Mouse (Mus musculus): ENCODE data around the gene Tex2.
A peak's percentile ranks its signal among the peaks of the same experiment; 100 is the strongest.
"Not testable (repeated sequence)": the region's sequence is repeated elsewhere in the genome, so short reads cannot be mapped to it uniquely, and the experiment has no call there.

Tex2 gene

DNA sequence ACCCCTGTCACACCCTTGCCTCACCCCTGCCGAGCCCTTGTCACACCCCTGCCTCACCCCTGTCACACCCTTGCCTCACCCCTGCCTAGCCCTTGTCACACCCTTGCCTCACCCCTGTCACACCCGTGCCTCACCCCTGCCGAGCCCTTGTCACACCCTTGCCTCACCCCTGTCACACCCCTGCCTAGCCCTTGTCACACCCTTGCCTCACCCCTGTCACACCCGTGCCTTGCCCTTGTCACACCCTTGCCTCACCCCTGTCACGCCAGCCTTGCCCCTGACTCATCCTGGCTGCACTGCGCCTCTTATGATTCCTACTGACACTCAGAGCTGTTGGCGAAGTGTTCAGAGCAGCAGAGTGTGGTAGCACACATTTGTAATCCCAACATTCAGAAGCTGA, 105.6 kb downstream of the Tex2 start:
- DNase-seq (ENCODE audit: low spot score in 2 of 2), result no peak

DNA sequence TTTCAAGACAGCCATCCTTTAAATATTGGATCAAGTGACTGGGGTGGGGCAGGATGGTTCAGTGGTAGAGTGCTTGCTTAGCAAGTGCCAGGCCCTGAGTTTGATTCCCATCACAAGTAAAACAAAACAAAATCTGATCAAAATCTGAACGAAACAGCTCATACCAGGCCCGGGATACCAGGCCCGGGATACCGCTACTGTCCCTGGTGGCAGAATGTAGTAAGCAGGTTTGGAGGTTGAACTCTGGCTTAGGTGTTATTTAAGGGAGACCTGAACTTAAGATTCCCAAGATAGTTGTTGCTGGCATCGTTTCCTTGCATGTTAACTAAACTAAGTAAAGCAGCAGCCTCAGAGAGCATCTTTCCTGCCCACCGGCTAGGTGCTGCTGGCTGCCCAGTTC, 107.0 kb downstream of the Tex2 start:
- DNase-seq (ENCODE audit: low spot score in 2 of 2), result no peak

DNA sequence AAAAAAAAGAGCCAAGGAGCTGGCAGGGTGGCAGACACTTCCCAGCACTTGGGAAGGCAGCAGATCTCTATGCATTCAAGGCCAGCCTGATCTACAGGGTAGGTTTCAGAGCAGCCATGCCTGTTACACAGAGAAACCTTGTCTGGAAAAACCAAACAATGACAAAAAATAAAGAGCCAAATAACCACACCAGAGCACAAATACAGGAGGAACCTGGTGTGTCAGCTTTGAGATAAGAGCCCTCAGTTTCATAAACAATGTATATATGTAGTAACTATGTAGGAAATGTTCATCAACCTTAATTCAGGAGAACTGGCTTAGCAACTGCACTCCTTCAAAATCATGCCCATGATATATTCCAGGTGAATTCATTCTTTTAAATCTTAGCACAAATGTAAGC, 109.1 kb downstream of the Tex2 start:
- DNase-seq (ENCODE audit: low spot score in 2 of 2), result no peak

DNA sequence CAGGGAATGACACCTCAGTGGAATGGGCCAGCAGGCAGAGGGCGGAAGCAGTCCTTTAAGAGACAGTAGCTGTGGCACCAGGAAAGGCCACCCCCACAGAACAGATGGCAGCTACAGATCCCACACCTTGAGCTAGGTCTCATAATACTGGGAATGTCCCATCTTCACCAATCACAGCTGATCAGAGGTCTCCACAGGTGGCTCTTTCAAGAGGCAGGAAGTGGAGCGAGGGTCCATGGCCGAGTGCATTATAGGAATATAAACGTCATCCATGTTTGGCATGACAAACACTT, 109.9 kb downstream of the Tex2 start:
- DNase-seq (ENCODE audit: low spot score in 2 of 2), result no peak

DNA sequence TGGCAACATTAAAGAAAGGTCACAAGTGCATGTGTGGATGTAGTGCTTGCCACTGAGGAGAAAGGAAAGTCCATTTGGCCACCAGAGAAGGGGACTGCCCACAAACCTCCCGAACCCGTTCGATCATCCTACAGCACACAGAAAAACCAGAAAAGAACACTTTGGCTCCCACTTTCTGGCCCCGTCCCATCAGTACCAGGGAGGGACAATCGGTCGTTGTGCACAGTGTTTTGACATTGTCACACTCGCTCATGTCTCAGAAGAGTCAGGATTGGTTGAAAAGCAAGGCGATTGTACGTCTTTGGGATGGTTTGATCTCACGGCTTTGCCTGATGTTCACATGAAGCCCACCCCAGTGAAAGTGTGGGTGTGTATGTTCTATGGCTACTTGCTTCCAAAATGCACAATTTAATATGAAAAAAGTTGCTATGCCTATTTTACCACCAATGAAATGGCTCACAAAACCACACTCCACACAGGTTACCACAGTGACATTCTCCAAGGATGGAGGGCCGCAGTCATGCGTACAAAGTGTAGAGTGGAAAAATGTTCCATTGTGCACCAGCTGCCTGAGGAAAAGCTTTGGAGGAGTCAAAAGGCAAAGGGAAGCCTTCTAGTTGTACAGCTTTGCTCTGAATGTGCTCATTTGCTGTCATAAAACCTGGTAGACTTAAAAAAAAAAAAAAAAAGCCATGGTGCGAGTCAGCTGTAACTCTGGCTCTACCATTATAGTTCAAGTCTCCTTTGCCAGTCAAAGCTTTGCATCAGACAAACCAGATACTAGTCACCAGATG, 110.4 kb downstream of the Tex2 start:
- DNase-seq (ENCODE audit: low spot score in 2 of 2), result no peak

DNA sequence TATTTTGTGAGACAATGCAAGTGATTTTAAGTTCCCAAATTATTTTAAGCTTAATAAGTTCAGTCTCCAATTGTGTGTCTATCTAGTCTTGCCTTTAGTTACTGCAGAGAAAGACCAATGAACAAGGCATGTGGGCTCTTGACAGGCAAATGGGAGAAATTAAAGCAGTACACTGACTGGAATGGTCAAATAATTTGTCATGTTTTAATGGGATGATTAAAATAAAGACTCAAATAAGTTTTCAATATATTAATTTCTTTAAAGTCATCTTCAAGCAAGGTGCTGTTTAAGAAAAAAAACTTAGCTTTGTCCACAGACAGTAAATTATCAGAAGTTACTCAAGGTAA, 111.1 kb downstream of the Tex2 start:
- no peak for DNase-seq (ENCODE audit: low spot score in 2 of 2)

DNA sequence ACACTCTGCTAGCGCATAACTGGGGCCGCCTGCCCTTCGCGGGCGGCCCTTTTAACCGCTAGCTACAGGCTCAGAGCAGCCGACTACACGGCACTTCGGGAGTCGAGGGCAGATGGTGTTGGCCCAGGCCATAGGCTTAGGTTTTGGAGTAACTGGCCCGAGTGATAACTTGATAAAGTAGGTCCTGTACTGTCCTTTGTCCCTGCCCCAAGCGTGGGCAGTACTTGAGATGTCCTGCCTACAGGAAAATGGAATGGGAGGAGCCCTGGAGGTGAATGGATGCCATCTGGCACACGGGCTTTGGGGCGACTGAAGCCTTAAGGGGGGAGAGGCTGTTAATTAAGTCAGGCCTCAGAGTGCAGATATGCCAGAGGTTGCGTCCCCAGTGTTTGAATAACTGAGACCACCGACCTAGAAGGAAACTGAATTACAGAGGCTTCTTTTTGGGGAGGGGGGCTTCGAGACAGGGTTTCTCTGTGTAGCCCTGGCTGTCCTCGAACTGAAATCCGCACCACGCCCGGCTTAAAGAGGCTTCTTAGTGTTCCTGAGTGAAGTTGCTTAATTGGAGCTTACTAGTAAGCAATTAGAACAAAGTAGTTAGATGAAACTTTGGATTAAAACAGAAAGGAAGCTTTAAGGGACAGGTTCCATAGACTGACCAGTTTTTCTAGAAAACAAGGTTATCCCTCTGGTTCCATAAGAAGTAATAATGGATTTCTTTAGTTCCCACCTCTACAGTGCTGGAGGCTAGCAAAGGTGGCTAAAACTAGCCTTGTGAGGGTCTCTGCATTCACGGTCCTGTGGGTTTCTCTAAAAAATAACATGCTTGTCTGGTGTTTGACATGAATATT, 111.7 kb downstream of the Tex2 start:
- DNase-seq (ENCODE audit: low spot score in 2 of 2), result peak; percentile 35 to 47

DNA sequence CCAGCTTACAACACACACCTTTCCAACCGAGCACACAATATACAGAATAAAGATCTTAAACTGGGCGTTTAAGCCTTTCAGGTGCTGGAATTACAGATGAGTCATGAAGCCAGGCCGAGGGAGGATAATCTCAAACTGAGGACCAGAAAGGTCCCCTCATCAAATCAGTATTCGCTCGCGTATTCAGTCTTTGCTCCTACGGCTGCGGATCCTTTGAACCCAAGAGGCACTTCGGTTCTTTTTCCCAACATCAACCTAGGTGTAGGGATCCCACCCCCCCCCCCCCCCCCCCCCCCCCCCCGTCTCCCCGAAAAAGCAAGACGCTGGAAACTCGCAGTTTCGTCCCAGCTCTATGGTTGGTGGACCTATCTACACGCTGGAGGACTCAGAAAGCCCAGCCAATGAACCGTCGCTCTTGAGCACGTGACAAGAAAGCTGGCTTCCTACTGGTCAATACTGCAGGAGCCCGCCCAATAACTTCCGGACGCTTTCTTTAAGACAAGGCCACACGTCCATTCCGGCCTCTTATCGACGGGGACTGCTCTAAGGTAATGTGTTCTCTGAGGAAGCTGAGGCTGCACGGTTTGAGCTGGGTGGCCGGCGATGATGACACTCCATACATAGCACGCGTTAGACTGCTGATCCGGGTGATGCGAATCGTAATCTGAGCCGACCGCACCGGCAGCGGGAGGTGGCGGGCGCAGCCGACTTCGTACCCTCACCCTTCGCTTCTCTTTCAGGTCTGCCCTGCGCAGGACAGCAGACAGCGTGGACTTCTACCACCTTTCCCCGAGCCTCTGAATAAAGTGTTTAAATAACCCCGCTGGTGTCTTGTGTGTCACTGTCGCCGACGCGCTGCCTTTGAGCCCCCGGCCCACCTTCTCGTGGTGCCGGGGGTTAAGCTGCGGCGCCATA, 112.6 kb downstream of the Tex2 start:
- DNase-seq (ENCODE audit: low spot score in 2 of 2), result peak; percentile 94 to 97

DNA sequence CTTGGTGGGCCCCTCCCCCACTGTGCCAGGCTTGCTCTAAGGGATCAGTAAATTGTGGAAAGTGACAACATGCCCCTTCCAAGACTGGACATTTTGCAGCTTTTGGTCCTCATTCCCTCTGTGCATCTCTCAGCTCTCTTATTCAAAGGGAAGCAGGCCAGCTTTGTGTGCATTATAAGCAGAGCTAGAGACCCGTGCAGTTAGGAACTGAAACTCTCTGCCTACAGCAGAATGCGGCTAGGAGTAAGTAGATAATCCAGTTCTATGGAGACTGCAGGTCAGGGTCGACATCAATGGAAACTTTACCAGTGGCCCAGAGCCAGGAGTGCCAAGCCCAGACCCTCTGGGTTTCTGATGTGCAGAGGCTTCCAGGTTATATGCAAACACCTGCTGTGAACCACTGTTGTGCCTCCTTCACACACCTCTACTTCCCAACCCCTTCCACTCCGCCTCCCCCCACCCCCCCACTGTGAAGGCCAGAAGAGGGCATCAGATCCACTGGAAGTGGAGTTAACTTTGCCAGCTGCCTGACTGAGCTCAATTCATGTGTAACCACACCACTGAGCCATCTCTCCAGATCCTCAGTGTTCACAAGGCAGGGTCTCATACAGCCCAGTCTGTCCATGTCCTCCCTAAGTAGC, 114.4 kb downstream of the Tex2 start:
- no peak for DNase-seq (ENCODE audit: low spot score in 2 of 2)

DNA sequence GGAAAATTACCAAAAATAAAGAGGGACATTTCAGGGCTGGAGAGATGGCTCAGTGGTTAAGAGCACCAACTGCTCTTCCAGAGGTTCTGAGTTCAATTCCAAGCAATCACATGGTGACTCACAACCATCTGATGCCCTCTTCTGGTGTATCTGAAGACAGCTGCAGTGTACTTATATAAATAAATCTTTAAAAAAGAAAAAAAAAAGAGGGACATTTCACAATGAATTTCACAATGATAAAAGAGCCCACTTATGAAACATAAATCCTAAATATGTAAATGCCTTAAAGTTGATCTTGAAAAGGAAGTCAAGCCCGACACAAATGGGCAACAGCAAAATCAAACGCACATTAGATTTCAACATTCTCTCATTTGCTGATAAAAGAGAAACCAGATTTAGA, 115.3 kb downstream of the Tex2 start:
- no peak for DNase-seq (ENCODE audit: low spot score in 2 of 2)

DNA sequence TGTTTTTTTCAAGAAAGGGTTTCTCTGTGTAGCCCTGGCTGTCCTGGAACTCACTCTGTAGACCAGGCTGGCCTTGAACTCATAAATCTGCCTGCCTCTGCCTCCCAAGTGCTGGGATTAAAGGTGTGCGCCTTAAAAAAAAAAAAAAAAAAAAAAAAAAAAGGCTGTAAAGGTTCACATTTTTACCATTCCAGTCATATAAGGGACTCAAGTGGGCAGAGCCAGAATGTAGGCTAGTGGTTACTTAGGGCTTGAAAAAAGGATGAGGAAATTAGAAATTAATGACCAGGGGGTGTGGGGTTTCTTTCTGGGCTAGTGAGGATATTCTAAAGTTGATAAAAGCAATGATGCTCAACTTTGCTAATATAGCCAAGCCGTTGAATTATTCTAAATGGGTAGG, 116.2 kb downstream of the Tex2 start:
- not testable (repeated sequence) for DNase-seq (ENCODE audit: low spot score in 2 of 2)

DNA sequence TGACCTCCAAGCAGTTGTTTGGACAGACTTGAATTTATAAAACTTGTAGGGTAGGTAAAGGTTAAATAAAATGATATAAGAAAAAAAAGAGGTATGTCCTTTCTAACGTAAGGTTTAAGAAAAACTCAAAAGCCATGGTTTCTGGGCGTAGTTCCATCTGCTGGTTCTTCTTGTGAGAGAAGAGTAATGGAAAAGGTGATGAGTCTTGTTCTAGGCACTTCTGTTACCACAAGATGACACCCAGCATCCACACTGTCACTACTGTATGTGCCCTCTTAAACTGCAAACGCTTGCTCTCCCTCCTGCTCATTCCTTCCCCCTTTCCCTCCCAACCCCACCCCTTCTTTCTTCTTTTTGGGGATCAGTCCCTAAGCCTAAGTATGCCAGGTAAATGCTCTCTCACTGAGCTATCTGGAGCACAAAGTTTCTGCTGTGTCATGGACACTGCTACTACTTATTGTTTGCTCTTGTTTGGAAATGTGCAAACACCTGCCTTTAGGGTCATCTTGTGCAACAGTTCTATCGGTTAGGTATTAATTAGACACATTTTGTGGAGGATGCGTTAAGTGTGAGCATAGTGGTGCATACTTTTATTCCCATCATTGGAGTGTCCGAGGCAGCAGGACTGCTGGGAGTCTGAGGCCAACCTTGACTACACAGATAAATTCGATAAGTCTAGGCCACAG, 120.1 kb downstream of the Tex2 start:
- no peak for DNase-seq (ENCODE audit: low spot score in 2 of 2)

DNA sequence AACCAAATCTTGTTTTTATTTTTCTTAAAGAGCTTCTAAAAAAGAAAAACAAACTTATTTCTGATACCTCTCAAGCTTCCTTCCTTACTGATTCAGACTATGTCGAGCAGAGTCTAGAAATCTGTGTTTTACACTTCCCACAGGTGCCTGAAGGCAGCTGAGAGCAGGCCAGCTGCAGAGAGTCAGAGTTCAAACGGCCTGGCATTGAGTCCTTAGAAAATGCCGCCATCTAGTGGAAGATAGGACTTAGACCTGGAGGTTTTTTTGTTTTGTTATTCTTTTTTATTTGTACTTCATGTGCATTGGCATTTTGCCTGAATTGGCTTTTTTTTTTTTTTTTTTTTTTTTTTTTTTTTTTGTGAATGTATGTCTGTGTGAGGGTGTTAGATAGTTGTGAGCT, 121.8 kb downstream of the Tex2 start:
- no peak for DNase-seq (ENCODE audit: low spot score in 2 of 2)

DNA sequence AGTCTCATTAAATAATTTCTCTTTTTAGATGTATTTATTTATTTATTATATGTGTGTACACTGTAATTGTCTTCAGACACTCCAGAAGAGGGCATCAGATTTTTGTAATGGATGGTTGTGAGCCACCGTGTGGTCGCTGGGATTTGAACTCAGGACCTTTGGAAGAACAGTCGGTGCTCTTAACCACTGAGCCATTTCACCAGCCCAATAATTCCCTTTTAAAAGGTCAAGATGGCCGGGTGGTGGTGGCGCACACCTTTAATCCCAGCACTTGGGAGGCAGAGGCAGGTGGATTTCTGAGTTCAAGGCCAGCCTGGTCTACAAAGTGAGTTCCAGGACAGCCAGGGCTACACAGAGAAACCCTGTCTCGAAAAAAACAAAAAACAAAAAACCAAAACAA, 122.6 kb downstream of the Tex2 start:
- not testable (repeated sequence) for DNase-seq (ENCODE audit: low spot score in 2 of 2)

DNA sequence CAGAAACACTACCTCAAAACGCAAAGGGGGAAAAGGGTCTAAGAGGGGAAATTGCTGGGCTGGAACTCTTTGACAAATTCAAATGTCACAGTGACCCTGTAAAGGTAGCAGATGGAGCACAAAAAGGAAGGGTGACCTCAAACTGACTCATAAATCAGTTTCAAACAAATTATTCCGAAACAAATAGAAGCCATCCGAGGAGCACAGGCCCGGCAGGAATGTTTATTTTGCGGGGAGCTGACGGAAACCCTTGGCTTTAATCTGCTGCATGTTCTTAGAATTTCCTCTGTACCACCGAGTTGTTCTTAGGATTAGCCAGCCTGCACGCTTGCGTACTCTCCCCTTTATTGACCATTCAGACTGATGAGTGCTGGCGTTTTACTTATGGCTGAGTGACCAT, 123.2 kb downstream of the Tex2 start:
- DNase-seq (ENCODE audit: low spot score in 2 of 2), result no peak

DNA sequence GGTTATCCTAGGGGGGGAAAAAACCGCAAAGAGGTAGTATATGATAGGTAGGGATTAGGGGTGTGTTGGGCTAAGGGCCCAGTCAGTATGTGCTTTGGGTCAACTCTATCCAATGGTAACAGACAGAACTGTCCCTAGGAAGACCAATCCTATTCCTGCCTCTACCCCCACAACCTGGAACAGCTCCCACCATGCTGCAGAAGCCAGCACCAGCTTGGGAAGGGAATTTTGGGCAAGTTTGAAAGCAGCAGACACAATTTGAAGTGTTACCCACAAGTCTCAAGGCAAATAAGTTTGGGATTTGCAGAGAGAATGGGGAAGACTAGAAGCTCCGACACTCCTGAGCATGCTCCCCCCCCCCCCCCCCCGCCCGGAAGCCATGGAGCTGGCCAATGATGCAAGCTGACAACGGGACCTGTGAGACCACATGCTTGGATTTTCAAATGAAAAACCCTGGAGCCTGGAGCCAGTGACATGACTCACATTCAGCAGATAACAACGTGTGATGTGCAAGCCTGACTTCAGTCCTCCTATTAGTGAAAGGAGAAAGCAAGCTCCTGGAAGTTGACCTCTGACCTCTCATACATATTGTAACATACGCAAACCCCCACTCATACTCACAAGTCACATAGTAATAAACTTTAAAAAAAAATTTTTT, 124.1 kb downstream of the Tex2 start:
- no peak for DNase-seq (ENCODE audit: low spot score in 2 of 2)

DNA sequence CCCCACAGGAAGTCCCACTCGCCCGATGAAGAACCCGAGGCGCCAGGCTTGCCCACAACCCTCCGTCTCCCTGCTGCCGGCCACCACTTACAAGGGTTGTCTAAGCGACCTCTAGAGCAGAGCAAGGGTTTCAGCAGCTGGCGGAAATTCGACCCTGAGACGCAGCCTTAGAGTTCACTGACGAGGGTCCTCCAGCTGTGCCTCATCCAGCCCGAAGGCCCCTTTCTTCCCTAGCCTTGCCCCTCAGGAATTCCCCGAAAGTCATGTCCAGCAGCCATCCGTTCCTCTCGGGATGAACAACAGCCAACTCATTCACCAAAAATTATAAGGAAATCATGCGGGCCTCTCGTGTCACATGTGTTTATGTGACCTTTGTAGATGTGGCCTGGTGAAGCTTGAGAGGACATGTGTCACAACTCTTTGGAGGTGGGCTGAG, 125.1 kb downstream of the Tex2 start:
- no peak for DNase-seq (ENCODE audit: low spot score in 2 of 2)

DNA sequence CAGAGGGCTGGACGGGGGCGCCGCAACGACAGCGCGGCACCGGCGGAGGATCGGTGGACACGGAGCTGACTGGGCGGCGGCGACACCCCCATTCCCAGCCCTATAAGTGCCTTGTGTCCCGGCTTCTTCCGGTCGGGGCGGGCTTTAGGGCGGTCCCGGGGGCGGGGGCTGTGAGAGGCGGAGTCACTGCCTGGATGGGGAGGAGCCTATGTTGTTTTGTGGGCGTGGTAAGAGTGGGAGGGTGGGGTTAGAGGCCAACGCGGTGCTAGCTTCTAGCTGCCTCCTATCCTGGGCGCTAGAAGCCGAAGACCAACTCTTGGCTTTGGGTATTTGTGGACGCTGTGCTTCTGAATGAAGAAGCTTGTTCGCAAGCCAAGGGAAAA, 125.5 kb downstream of the Tex2 start, which contains the start of gene Ern1:
Gene Ern1 (minus strand): TSS at position 120 of the 383 bp plus-strand sequence.
- peak; percentile 87 to 92 for DNase-seq (ENCODE audit: low spot score in 2 of 2)

DNA sequence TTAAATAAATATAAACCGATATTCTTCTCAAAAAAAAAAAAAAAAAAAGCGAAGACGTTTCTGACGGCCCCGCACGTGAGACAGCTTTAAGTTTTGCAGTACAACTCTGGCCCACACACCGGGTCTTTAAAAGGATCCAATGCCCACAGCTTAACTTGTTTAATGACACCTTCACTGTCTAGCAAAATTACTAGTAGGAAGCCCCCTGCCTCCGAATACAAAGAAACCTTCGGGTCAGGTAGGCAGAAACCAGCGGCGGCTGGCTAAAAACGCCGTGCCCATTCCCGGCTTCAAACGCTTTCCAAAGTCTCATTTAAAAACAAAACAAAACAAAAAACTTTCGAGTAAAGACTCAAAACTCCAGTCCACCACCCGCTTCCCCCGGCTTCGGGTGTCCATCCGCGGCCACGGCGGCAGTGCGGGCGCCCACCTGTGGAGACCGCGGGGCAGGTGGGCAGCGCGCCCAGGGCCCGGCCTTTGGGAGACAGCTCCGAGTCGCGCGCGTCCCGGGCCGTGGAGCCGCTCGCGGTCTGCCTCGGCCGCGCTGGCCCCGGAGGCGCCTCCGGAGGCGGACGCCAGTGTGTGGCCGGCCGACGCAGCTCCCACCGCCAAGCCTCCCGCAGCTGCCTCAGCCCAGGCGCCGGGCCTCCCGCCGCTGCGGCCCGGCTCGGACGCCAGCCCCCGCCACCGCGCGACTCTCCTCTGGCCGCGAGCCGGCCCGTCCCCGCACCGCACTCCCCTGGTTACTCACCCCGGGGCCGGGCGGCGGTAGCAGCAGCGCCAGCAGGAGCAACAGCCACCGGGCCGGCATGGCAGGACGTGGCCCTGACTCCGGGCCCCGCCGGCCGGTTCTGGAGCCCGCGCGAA, 126.1 kb downstream of the Tex2 start:
- no peak for DNase-seq (ENCODE audit: low spot score in 2 of 2)

Measured in frontal cortex, postnatal 14 days (tissue).